8 mouse cellular contexts compared by ENCODE assay signal in genomic region chr12:86679991-86680491, GRCm38 (mm10). TPM values are rescaled to one million over a fixed set of nuclear protein-coding genes. Genes with fewer than 3 reads are reported as not detected.
DNase-seq lines count a peak whose midpoint lies in the region; ATAC-seq and TF ChIP-seq lines count a peak whose summit lies in the region.

No protein-coding gene starts in this region.

- no peak for ATAC-seq in lung, postnatal 0 days
- ATAC-seq in liver, embryonic 13.5 days (ENCODE audit: low read depth), result no peak
- ATAC-seq in stomach, postnatal 0 days (ENCODE audit: low FRiP score, low TSS enrichment), result no peak

- no peak for TF ChIP-seq EP300 in lung, postnatal 0 days (IDR thresholded peaks at IDR 0.05)
- TF ChIP-seq EP300 in stomach, postnatal 0 days (optimal IDR thresholded peaks at IDR 0.05), result no peak

- no peaks in the 10 kb centered on the region for H3K27me3 ChIP-seq in lung, postnatal 0 days (replicated peaks; ENCODE audit: insufficient read depth, low read length)
- peaks cover 35% of the 10 kb centered on the region for H3K27me3 ChIP-seq in liver, embryonic 13.5 days
- no peaks in the 10 kb centered on the region for H3K27me3 ChIP-seq in stomach, postnatal 0 days (ENCODE audit: control insufficient read depth, insufficient read depth, low read length)

- H3K9me3 ChIP-seq in lung, postnatal 0 days (ENCODE audit: low read length), result no peaks in the 10 kb centered on the region
- H3K9me3 ChIP-seq in liver, embryonic 13.5 days (replicated peaks), result no peaks in the 10 kb centered on the region
- H3K9me3 ChIP-seq in stomach, postnatal 0 days (ENCODE audit: control insufficient read depth, low read length), result no peaks in the 10 kb centered on the region

- H3K36me3 ChIP-seq in lung, postnatal 0 days (ENCODE audit: insufficient read depth, low read length), result no peaks in the 10 kb centered on the region
- no peaks in the 10 kb centered on the region for H3K36me3 ChIP-seq in liver, embryonic 13.5 days
- no peaks in the 10 kb centered on the region for H3K36me3 ChIP-seq in stomach, postnatal 0 days (ENCODE audit: control insufficient read depth, insufficient read depth, low read length)

- no peak overlapping the region for H3K9ac ChIP-seq in lung, postnatal 0 days (replicated peaks; ENCODE audit: low read depth)
- H3K9ac ChIP-seq in liver, embryonic 13.5 days, result no peak overlapping the region
- no peak overlapping the region for H3K9ac ChIP-seq in stomach, postnatal 0 days (ENCODE audit: low read length)

- H3K4me1 ChIP-seq in lung, postnatal 0 days (ENCODE audit: insufficient read depth, low read depth, low read length), result peaks cover 4% of the 10 kb centered on the region; the same call in 1 of the 2 replicates
- peaks cover 38% of the 10 kb centered on the region for H3K4me1 ChIP-seq in liver, embryonic 13.5 days (replicated peaks)
- H3K4me1 ChIP-seq in stomach, postnatal 0 days (replicated peaks; ENCODE audit: control insufficient read depth, insufficient read depth), result peaks cover 2% of the 10 kb centered on the region; the same call in 1 of the 2 replicates

- peak overlapping the region; percentile 77 for H3K4me3 ChIP-seq in lung, postnatal 0 days (ENCODE audit: low read depth, low read length)
- H3K4me3 ChIP-seq in liver, embryonic 13.5 days (replicated peaks), result peak overlapping the region; percentile 63
- peak overlapping the region; percentile 60 for H3K4me3 ChIP-seq in stomach, postnatal 0 days (ENCODE audit: low read depth, low read length)

- H3K4me2 ChIP-seq in lung, postnatal 0 days (replicated peaks; ENCODE audit: low read depth, low read length), result peak overlapping the region; percentile 95
- peak overlapping the region; percentile 86 for H3K4me2 ChIP-seq in liver, embryonic 13.5 days
- H3K4me2 ChIP-seq in stomach, postnatal 0 days (replicated peaks; ENCODE audit: low read depth), result peak overlapping the region; percentile 99

- WGBS in lung, postnatal 0 days, result 19% methylated on average over 12 of the region's 12 CpGs
- WGBS in liver, embryonic 13.5 days (ENCODE audit: insufficient replicate concordance), result 11% methylated on average over 12 of the region's 12 CpGs
- 30% methylated on average over 12 of the region's 12 CpGs for WGBS in stomach, postnatal 0 days

- H3K27ac ChIP-seq in lung, postnatal 0 days (ENCODE audit: low read length), result peak overlapping the region; percentile 20; the same call in 1 of the 2 replicates
- peak overlapping the region; percentile 23; the same call in 1 of the 2 replicates for H3K27ac ChIP-seq in liver, embryonic 13.5 days
- no peak overlapping the region for H3K27ac ChIP-seq in stomach, postnatal 0 days (replicated peaks)

- TF ChIP-seq CTCF in lung, postnatal 0 days (IDR thresholded peaks at IDR 0.05), result no peak
- no peak for TF ChIP-seq CTCF in stomach, postnatal 0 days (IDR thresholded peaks at IDR 0.05; ENCODE audit: low read depth)

- DNase-seq in cerebellum, adult 11-12 months, result peak; percentile 59
- DNase-seq in cerebellum, adult 8-10 months, result no peak
- DNase-seq in lung, postnatal 0 days (ENCODE audit: low spot score), result no peak
- DNase-seq in lung, postnatal 4 days, result no peak
- DNase-seq in liver, embryonic 13.5 days, result no peak
- DNase-seq in stomach, postnatal 0 days (ENCODE audit: low spot score), result no peak
- no peak for DNase-seq in gastrocnemius, postnatal 25 days
- DNase-seq in MN1 (ENCODE audit: low spot score), result no peak

RNA-seq across cellular contexts. Expression of gene Vash1, which starts 1.5 kb away (rescaled TPM):
- 9.0 and 10.9 TPM in 2 replicates for polyA plus RNA-seq in lung, postnatal 0 days (2015; fragmentation: Nextera tagmentation; extraction: Ambion mirVana)
- 1.0 and 1.4 TPM in 2 replicates for polyA plus RNA-seq in liver, embryonic 13.5 days (2015; fragmentation: Nextera tagmentation; extraction: Ambion mirVana)
- 3.4 and 3.5 TPM in 2 replicates for polyA plus RNA-seq in stomach, postnatal 0 days (2015; fragmentation: Nextera tagmentation; extraction: Ambion mirVana)
- 10 to 100 TPM; 10.3 to 11.8 TPM for total RNA-seq in gastrocnemius, postnatal 25 days (2021)

RNA-seq across cellular contexts. Expression of gene Angel1, which starts 46.2 kb away (rescaled TPM):
- polyA plus RNA-seq in lung, postnatal 0 days (2015; fragmentation: Nextera tagmentation; extraction: Ambion mirVana), result 4.2 and 5.2 TPM in 2 replicates
- polyA plus RNA-seq in liver, embryonic 13.5 days (2015; fragmentation: Nextera tagmentation; extraction: Ambion mirVana), result 1.1 and 1.6 TPM in 2 replicates
- 3.9 and 4.3 TPM in 2 replicates for polyA plus RNA-seq in stomach, postnatal 0 days (2015; fragmentation: Nextera tagmentation; extraction: Ambion mirVana)
- total RNA-seq in gastrocnemius, postnatal 25 days (2021), result 1 to 10 TPM; 3.3 to 3.8 TPM

RNA-seq across cellular contexts. Expression of gene Lrrc74a, which starts 54.1 kb away (rescaled TPM):
- polyA plus RNA-seq in lung, postnatal 0 days (2015; fragmentation: Nextera tagmentation; extraction: Ambion mirVana), result not detected in 2 replicates
- not detected in 2 replicates for polyA plus RNA-seq in liver, embryonic 13.5 days (2015; fragmentation: Nextera tagmentation; extraction: Ambion mirVana)
- polyA plus RNA-seq in stomach, postnatal 0 days (2015; fragmentation: Nextera tagmentation; extraction: Ambion mirVana), result not detected in 2 replicates
- total RNA-seq in gastrocnemius, postnatal 25 days (2021), result not detected
